Mouse (Mus musculus) thymus, adult 2 months (tissue): ENCODE results near the gene Ngef.

Experiments
- CTCF ChIP-seq: fragments of 200-500 bp; IDR thresholded peaks from 2 replicates; pipeline ENCODE4 v1.5.1; 2012; ENCODE audit warnings: mild to moderate bottlenecking, control low read depth, low read length, moderate library complexity, borderline replicate concordance; ENCODE audit not compliant: control insufficient read depth, poor library complexity, insufficient read depth; ENCODE audit errors: extremely low read depth
- POLR2A ChIP-seq: fragments of 200-500 bp; IDR thresholded peaks from 2 replicates; pipeline ENCODE4 v1.6.1; 2012; ENCODE audit warnings: mild to moderate bottlenecking, low read length, control low read depth, moderate library complexity; ENCODE audit not compliant: control insufficient read depth, poor library complexity, insufficient read depth; ENCODE audit errors: extremely low read depth

- TF ChIP-seq POLR2A, result no peak
- TF ChIP-seq CTCF, result no peak
Observed at GRCm38 (mm10) chr1:87621146-87621857, 47.6 kb upstream of the Ngef start.
